Mouse (Mus musculus): ENCODE data around the gene Tpst2.

Gene Tpst2

GRCm38 (mm10) chr5:112276267-112276873 lies at the start of gene Tpst2:
TSS of gene Tpst2 (plus strand) at chr5:112276691.
- DNase-seq (ENCODE audit: low spot score), result peak; percentile 100

- no peak for DNase-seq (ENCODE audit: low spot score)
Measured at GRCm38 (mm10) chr5:112227354-112227753, 49.1 kb upstream of the Tpst2 start.

GRCm38 (mm10) chr5:112227898-112228239 lies 48.6 kb upstream of the Tpst2 start:
- no peak for DNase-seq (ENCODE audit: low spot score)

- DNase-seq (ENCODE audit: low spot score), result no peak
Measured at GRCm38 (mm10) chr5:112228240-112229076, 48.0 kb upstream of the Tpst2 start.

GRCm38 (mm10) chr5:112235806-112236205 lies 40.7 kb upstream of the Tpst2 start:
- no peak for DNase-seq (ENCODE audit: low spot score)

GRCm38 (mm10) chr5:112236631-112237030 lies 39.9 kb upstream of the Tpst2 start:
- DNase-seq (ENCODE audit: low spot score), result no peak

- no peak for DNase-seq (ENCODE audit: low spot score)
Measured at GRCm38 (mm10) chr5:112237439-112237838, 39.1 kb upstream of the Tpst2 start.

- DNase-seq (ENCODE audit: low spot score), result no peak
Measured at GRCm38 (mm10) chr5:112237866-112238570, 38.5 kb upstream of the Tpst2 start.

GRCm38 (mm10) chr5:112238781-112239482 lies 37.6 kb upstream of the Tpst2 start:
- DNase-seq (ENCODE audit: low spot score), result no peak

GRCm38 (mm10) chr5:112240761-112241160 lies 35.7 kb upstream of the Tpst2 start:
- peak; percentile 72 for DNase-seq (ENCODE audit: low spot score)

GRCm38 (mm10) chr5:112241849-112242248 lies 34.6 kb upstream of the Tpst2 start:
- DNase-seq (ENCODE audit: low spot score), result no peak

GRCm38 (mm10) chr5:112242361-112242778 lies 34.1 kb upstream of the Tpst2 start:
- no peak for DNase-seq (ENCODE audit: low spot score)

- DNase-seq (ENCODE audit: low spot score), result no peak
Measured at GRCm38 (mm10) chr5:112243041-112243440, 33.5 kb upstream of the Tpst2 start.

GRCm38 (mm10) chr5:112243539-112244274 lies 32.8 kb upstream of the Tpst2 start:
- no peak for DNase-seq (ENCODE audit: low spot score)

GRCm38 (mm10) chr5:112244275-112244562 lies 32.3 kb upstream of the Tpst2 start:
- no peak for DNase-seq (ENCODE audit: low spot score)

GRCm38 (mm10) chr5:112244890-112245615 lies 31.4 kb upstream of the Tpst2 start:
- DNase-seq (ENCODE audit: low spot score), result no peak

- no peak for DNase-seq (ENCODE audit: low spot score)
Measured at GRCm38 (mm10) chr5:112247399-112247798, 29.1 kb upstream of the Tpst2 start.

- no peak for DNase-seq (ENCODE audit: low spot score)
Measured at GRCm38 (mm10) chr5:112249106-112249505, 27.4 kb upstream of the Tpst2 start.

GRCm38 (mm10) chr5:112252400-112252799 lies 24.1 kb upstream of the Tpst2 start, which contains the start of gene Cryba4:
TSS of gene Cryba4 (minus strand) at chr5:112252518.
- DNase-seq (ENCODE audit: low spot score), result no peak

- DNase-seq (ENCODE audit: low spot score), result no peak
Measured at GRCm38 (mm10) chr5:112253169-112253568, 23.3 kb upstream of the Tpst2 start.

GRCm38 (mm10) chr5:112254282-112254806 lies 22.1 kb upstream of the Tpst2 start:
- no peak for DNase-seq (ENCODE audit: low spot score)

All from yolk sac, embryonic 10.5 days (tissue).